Comparison of ENCODE assay signal across 8 mouse cellular contexts in genomic region chr7:141413331-141413730, GRCm38 (mm10). TPM values are rescaled to one million over a fixed set of nuclear protein-coding genes. Genes with fewer than 3 reads are reported as not detected.
DNase-seq lines count a peak whose midpoint lies in the region; ATAC-seq lines count a peak whose summit lies in the region.

No protein-coding gene starts in this region.

- no peak for DNase-seq in kidney, adult 11 months
- peak; percentile 68 for DNase-seq in R1 (ENCODE audit: low read depth, low spot score)
- DNase-seq in forebrain, embryonic 11.5 days (ENCODE audit: low spot score): peak; percentile 61
- DNase-seq in liver: peak; percentile 45
- peak; percentile 42 for DNase-seq in thymus, postnatal 4 days
- no peak for DNase-seq in testis, postnatal 10 days (ENCODE audit: low spot score)
- no peak for DNase-seq in kidney, postnatal 25 days

- 2% methylated on average over 16 of the region's 16 CpGs for WGBS in kidney, embryonic 16.5 days
- 4% methylated on average over 16 of the region's 16 CpGs for WGBS in forebrain, embryonic 11.5 days

- peaks cover 15% of the 10 kb centered on the region for H3K4me1 ChIP-seq in kidney, embryonic 16.5 days (ENCODE audit: insufficient read depth, low read length)
- H3K4me1 ChIP-seq in forebrain, embryonic 11.5 days (replicated peaks; ENCODE audit: control insufficient read depth, insufficient read depth, low read length): 0 out of 2 replicates have a peak, but pooled peaks cover 3% of the 10 kb centered on the region

- H3K27ac ChIP-seq in kidney, embryonic 16.5 days (ENCODE audit: low read length): peak overlapping the region; percentile 92
- H3K27ac ChIP-seq in forebrain, embryonic 11.5 days (ENCODE audit: low read depth, low read length): peak overlapping the region; percentile 59; the same call in 1 of the 2 replicates

- H3K27me3 ChIP-seq in kidney, embryonic 16.5 days (ENCODE audit: insufficient read depth, low read length): no peaks in the 10 kb centered on the region
- no peaks in the 10 kb centered on the region for H3K27me3 ChIP-seq in forebrain, embryonic 11.5 days (ENCODE audit: control insufficient read depth, insufficient read depth, low read length)

- no peaks in the 10 kb centered on the region for H3K9me3 ChIP-seq in kidney, embryonic 16.5 days (ENCODE audit: low read length)
- H3K9me3 ChIP-seq in forebrain, embryonic 11.5 days (ENCODE audit: control insufficient read depth, low read length): no peaks in the 10 kb centered on the region

- H3K4me2 ChIP-seq in kidney, embryonic 16.5 days (replicated peaks; ENCODE audit: low read depth, low read length): peak overlapping the region; percentile 93
- peak overlapping the region; percentile 90 for H3K4me2 ChIP-seq in forebrain, embryonic 11.5 days (ENCODE audit: low read depth, low read length, severe bottlenecking)

- peak overlapping the region; percentile 89 for H3K9ac ChIP-seq in kidney, embryonic 16.5 days (replicated peaks; ENCODE audit: low read length)
- peak overlapping the region; percentile 83 for H3K9ac ChIP-seq in forebrain, embryonic 11.5 days (ENCODE audit: low read length)

- peaks cover 20% of the 10 kb centered on the region for H3K36me3 ChIP-seq in kidney, embryonic 16.5 days (ENCODE audit: insufficient read depth, low read length)
- H3K36me3 ChIP-seq in forebrain, embryonic 11.5 days (ENCODE audit: control insufficient read depth, insufficient read depth, low read length): no peaks in the 10 kb centered on the region

- H3K4me3 ChIP-seq in kidney, embryonic 16.5 days (ENCODE audit: low read length): peak overlapping the region; percentile 84
- H3K4me3 ChIP-seq in forebrain, embryonic 11.5 days (ENCODE audit: low read depth, low read length): peak overlapping the region; percentile 70

- ATAC-seq in kidney, embryonic 16.5 days (ENCODE audit: low FRiP score, low TSS enrichment): peak; percentile 25
- ATAC-seq in forebrain, embryonic 11.5 days (replicated peaks; ENCODE audit: low FRiP score): no peak

RNA-seq across cellular contexts. Expression of gene Gatd1, which starts 0.6 kb away (rescaled TPM):
- 63.7 and 65.3 TPM in 2 replicates for polyA plus RNA-seq in kidney, embryonic 16.5 days (2015; fragmentation: Nextera tagmentation; extraction: Ambion mirVana)
- polyA plus RNA-seq in forebrain, embryonic 11.5 days (2014; fragmentation: Nextera tagmentation; extraction: Ambion mirVana): 42.9 and 46.6 TPM in 2 replicates

RNA-seq across cellular contexts. Expression of gene Cend1, which starts 16.0 kb away (rescaled TPM):
- 3.0 TPM in 2 replicates for polyA plus RNA-seq in kidney, embryonic 16.5 days (2015; fragmentation: Nextera tagmentation; extraction: Ambion mirVana)
- polyA plus RNA-seq in forebrain, embryonic 11.5 days (2014; fragmentation: Nextera tagmentation; extraction: Ambion mirVana): 4.1 and 5.4 TPM in 2 replicates

RNA-seq across cellular contexts. Expression of gene Taldo1, which starts 21.3 kb away (rescaled TPM):
- polyA plus RNA-seq in kidney, embryonic 16.5 days (2015; fragmentation: Nextera tagmentation; extraction: Ambion mirVana): 371 and 374 TPM in 2 replicates
- 384 and 400 TPM in 2 replicates for polyA plus RNA-seq in forebrain, embryonic 11.5 days (2014; fragmentation: Nextera tagmentation; extraction: Ambion mirVana)

RNA-seq across cellular contexts. Expression of gene Slc25a22, which starts 24.4 kb away (rescaled TPM):
- 33.2 and 39.9 TPM in 2 replicates for polyA plus RNA-seq in kidney, embryonic 16.5 days (2015; fragmentation: Nextera tagmentation; extraction: Ambion mirVana)
- 43.2 and 46.0 TPM in 2 replicates for polyA plus RNA-seq in forebrain, embryonic 11.5 days (2014; fragmentation: Nextera tagmentation; extraction: Ambion mirVana)

RNA-seq across cellular contexts. Expression of gene Pidd1, which starts 30.5 kb away (rescaled TPM):
- 11.4 and 12.6 TPM in 2 replicates for polyA plus RNA-seq in kidney, embryonic 16.5 days (2015; fragmentation: Nextera tagmentation; extraction: Ambion mirVana)
- polyA plus RNA-seq in forebrain, embryonic 11.5 days (2014; fragmentation: Nextera tagmentation; extraction: Ambion mirVana): 22.3 TPM in 2 replicates

Comparison
In these comparisons a context has a peak if more than half of its experiments do, and no peak if none do; other contexts are left out.
1. DNase-seq: peak in R1 (single experiment), forebrain, embryonic 11.5 days (single experiment), liver (single experiment) and thymus, postnatal 4 days (single experiment); none in kidney, adult 11 months (single experiment), testis, postnatal 10 days (single experiment) and kidney, postnatal 25 days (0 of 2).